Mouse (Mus musculus): ENCODE measurements at regions not wholly inside any gene's neighbourhood (a gene's known extent, or its start where the extent isn't known, plus 50 kb on each side); places are given as distances from the start of the nearest gene placed in this dataset.
A peak's percentile ranks its signal among the peaks of the same experiment; 100 is the strongest.
"Not testable (repeated sequence)": the region's sequence is repeated elsewhere in the genome, so short reads cannot be mapped to it uniquely, and the experiment has no call there.

GRCm38 (mm10) chr16:30806206-30806605 lies 206.7 kb downstream of the Fam43a start:
- H3K4me3 ChIP-seq (ENCODE audit: insufficient read depth, low read depth, low read length); H3K27ac ChIP-seq (replicated peaks; ENCODE audit: low read depth, low read length): not testable (repeated sequence)

DNA sequence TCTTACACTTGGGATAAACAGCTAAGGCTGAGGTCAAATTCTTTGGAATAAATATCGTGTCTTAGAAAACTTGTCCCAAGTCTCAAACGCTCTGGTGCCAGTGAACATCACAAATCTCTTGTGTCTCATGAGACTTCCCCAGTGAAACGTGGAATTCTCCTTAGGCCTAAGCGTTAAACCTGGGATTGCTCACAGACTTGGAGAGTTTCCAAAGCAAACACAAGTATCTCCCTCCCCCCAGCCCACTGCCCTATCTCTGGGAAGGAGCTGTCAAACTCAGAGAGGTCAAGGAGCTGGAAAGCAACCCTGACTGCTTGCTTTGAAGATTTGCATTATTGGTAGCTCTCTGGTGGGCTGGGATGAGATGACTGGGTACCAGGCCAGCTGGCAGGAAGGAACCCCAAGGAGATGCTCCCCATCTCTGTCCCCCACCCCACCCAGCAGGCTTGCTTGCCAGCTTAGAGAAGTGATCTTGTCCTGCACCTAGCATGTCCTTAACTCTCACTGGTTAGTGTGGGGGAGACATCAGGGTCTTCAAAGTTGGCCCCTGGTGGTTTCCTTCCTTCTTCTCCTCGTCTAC lies 219.1 kb downstream of the Fam43a start:
- Histone ChIP-seq H3K4me3 (ENCODE audit: insufficient read depth, low read depth, low read length) (no peak overlapping the region), H3K4me1 (ENCODE audit: control insufficient read depth, insufficient read depth, insufficient read length, low read length) (peaks cover 35% of the 10 kb centered on the region), H3K27ac (replicated peaks; ENCODE audit: low read depth, low read length) (peak overlapping the region; percentile 79)

More at GRCm38 (mm10) chr16:30806206-30806605, 206.7 kb downstream of the Fam43a start:
- H3K4me1 ChIP-seq (ENCODE audit: control insufficient read depth, insufficient read depth, insufficient read length, low read length): not testable (repeated sequence)

GRCm38 (mm10) chr16:30819342-30819741 lies 219.8 kb downstream of the Fam43a start:
- Histone ChIP-seq H3K4me3 (ENCODE audit: insufficient read depth, low read depth, low read length) (no peak overlapping the region), H3K27ac (replicated peaks; ENCODE audit: low read depth, low read length) (peak overlapping the region; percentile 79)

DNA sequence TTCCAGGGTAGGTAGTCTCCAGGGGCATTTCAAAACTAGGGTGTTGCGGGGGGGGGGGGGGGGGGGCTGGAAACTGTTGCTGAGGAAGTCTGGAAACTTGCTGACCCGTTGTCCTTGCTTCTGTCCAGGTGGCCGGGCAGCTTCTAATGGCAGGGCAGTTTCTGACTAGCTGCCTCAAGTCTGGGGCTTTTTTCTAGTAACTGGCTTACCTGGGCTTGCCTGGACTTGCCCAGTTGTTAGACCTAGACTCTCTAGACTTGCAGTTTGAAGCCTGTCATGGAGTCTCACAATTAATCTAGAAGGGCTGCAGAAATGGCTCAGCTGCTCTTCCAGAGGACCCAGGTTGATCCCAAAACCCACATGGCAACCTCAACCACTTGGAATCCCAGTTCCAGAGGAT lies 220.7 kb downstream of the Fam43a start:
- H3K27ac ChIP-seq (replicated peaks; ENCODE audit: low read depth, low read length): peak overlapping the region; percentile 72

More at GRCm38 (mm10) chr16:30819342-30819741, 219.8 kb downstream of the Fam43a start:
- H3K4me1 ChIP-seq (ENCODE audit: control insufficient read depth, insufficient read depth, insufficient read length, low read length): peaks cover 36% of the 10 kb centered on the region

GRCm38 (mm10) chr16:30820761-30821160 lies 221.2 kb downstream of the Fam43a start:
- peaks cover 40% of the 10 kb centered on the region for H3K4me1 ChIP-seq (ENCODE audit: control insufficient read depth, insufficient read depth, insufficient read length, low read length)
- H3K27ac ChIP-seq (replicated peaks; ENCODE audit: low read depth, low read length): peak overlapping the region; percentile 82
- no peak overlapping the region for H3K4me3 ChIP-seq (ENCODE audit: insufficient read depth, low read depth, low read length)

More for the DNA sequence above, 220.7 kb downstream of the Fam43a start:
- H3K4me1 ChIP-seq (ENCODE audit: control insufficient read depth, insufficient read depth, insufficient read length, low read length): peaks cover 36% of the 10 kb centered on the region
- no peak overlapping the region for H3K4me3 ChIP-seq (ENCODE audit: insufficient read depth, low read depth, low read length)

DNA sequence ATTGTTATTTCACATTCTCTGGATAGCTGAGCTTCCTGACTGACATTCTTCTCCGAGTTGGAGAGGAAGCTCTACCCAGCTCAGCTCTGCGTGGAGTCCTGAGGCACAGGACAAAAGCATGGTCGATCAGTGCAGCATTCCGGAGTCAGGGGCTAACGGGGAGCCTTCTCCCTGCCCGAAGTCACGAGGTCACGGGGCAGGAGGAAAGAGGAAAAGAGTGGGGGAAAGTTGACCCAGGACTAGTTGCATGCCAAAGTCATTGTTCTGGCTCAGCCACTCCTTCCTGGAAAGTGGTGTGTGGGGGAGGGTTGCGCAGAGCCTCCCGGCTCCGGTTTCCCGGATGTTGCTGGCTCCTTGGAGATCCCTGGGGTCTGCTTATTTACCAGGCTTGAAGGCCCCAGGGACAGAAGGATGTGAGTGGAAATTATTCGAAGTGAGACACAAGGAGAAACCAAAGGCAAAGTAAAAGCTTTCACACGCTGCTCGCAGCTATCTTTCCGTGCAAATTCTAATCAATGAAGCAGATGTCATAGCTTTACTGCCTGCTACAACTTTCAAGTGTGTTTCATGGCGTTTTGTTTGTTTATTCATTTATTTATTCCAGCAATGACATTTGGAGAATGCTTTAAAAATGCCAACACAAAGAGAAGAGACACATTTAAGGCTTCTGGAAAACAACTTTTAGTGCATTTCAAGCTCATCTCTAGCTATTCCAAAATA lies 221.8 kb downstream of the Fam43a start:
- H3K4me1 ChIP-seq (ENCODE audit: control insufficient read depth, insufficient read depth, insufficient read length, low read length): peaks cover 38% of the 10 kb centered on the region
- H3K27ac ChIP-seq (replicated peaks; ENCODE audit: low read depth, low read length): peak overlapping the region; percentile 83
- no peak overlapping the region for H3K4me3 ChIP-seq (ENCODE audit: insufficient read depth, low read depth, low read length)

DNA sequence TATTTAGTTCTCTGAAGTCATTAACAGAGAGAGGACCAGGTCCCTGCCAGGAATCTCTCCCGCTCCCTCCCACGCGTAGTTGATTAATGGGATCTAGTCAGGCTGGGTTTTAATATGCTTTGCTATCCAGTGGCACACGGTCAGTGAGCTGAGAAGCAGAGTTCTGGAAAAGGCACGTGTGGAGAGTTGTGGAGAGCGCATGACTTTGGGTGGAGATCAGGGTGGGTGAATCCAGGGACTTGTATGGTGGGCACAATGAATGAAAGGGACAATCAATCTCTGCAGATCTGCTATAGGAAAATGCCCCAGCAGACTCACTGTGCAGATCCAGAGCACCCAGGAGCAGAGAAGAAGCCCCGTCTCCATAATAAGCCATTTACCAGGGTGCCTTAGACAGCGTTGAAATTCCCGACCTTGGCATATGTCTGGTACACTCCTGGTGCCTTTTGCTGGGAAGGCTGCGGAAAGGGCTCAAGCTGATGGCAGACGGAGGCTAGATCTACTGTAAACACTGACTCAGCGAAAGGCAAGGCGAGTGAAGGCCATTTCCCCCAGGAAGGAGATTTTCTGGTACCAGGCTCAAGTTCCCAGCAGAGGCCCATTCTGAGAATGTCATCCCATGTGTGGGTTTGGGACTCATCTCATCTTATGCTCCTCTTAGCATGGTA lies 222.5 kb downstream of the Fam43a start:
- no peak overlapping the region for H3K4me3 ChIP-seq (ENCODE audit: insufficient read depth, low read depth, low read length)
- H3K4me1 ChIP-seq (ENCODE audit: control insufficient read depth, insufficient read depth, insufficient read length, low read length): peaks cover 44% of the 10 kb centered on the region
- peak overlapping the region; percentile 83 for H3K27ac ChIP-seq (replicated peaks; ENCODE audit: low read depth, low read length)

DNA sequence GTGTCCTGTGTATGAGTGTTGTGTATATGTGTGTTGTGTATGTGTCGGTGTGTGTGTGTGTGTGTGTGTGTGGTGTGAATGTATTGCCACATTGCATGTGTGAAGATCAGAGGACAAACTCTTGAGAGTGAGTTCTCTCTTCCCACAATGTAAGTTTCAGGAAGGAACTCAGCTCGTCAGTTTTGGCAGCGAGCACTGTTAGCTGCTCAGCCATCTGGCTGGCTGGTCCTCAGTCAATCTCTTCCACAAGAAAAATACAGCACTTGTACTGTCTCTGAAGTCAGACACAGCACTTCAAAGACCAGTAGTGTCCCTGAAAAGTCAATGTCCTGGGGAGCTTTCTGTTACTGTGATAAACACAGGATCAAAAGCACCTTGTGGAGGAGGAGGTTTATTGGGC lies 226.6 kb downstream of the Fam43a start:
- peaks cover 39% of the 10 kb centered on the region for H3K4me1 ChIP-seq (ENCODE audit: control insufficient read depth, insufficient read depth, insufficient read length, low read length)
- H3K27ac ChIP-seq (replicated peaks; ENCODE audit: low read depth, low read length): peak overlapping the region; percentile 63

GRCm38 (mm10) chr16:30827901-30828608 lies 228.5 kb downstream of the Fam43a start:
- Histone ChIP-seq H3K4me1 (ENCODE audit: control insufficient read depth, insufficient read depth, insufficient read length, low read length) (peaks cover 26% of the 10 kb centered on the region), H3K27ac (replicated peaks; ENCODE audit: low read depth, low read length) (peak overlapping the region; percentile 58), H3K4me3 (ENCODE audit: insufficient read depth, low read depth, low read length) (no peak overlapping the region)

More for the DNA sequence above, 226.6 kb downstream of the Fam43a start:
- no peak overlapping the region for H3K4me3 ChIP-seq (ENCODE audit: insufficient read depth, low read depth, low read length)

DNA sequence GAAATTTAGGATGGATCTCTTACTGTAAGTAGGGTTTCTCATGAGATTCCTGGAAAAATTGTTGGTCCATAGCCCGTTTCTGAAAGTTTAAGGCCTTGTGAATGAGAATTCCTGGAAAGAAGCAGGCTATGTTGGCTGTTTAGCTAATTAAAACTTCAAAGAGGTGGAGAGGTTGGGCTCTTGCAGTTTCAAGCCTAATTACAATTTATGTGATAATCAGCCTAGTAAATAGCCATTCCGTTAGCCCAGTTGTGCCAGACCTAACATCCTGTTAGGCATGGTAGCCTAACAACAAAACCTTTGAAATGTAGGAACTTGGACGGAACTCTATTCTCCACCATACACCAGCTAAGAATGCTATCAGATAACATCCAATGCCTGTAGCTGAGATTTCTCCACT lies 235.0 kb downstream of the Fam43a start:
- peaks cover 14% of the 10 kb centered on the region for H3K4me1 ChIP-seq (ENCODE audit: control insufficient read depth, insufficient read depth, insufficient read length, low read length)
- H3K4me3 ChIP-seq (ENCODE audit: insufficient read depth, low read depth, low read length): no peak overlapping the region
- peak overlapping the region; percentile 85 for H3K27ac ChIP-seq (replicated peaks; ENCODE audit: low read depth, low read length)

- peaks cover 14% of the 10 kb centered on the region for H3K4me1 ChIP-seq (ENCODE audit: control insufficient read depth, insufficient read depth, insufficient read length, low read length)
- no peak overlapping the region for H3K4me3 ChIP-seq (ENCODE audit: insufficient read depth, low read depth, low read length)
- peak overlapping the region; percentile 85 for H3K27ac ChIP-seq (replicated peaks; ENCODE audit: low read depth, low read length)
Measured at GRCm38 (mm10) chr16:30835678-30836077, 236.2 kb downstream of the Fam43a start.

GRCm38 (mm10) chr16:30842831-30843230 lies 238.4 kb downstream of the Xxylt1 start:
- H3K4me3 ChIP-seq (ENCODE audit: insufficient read depth, low read depth, low read length): no peak overlapping the region
- no peak overlapping the region for H3K27ac ChIP-seq (replicated peaks; ENCODE audit: low read depth, low read length)
- H3K4me1 ChIP-seq (ENCODE audit: control insufficient read depth, insufficient read depth, insufficient read length, low read length): no peaks in the 10 kb centered on the region

- Histone ChIP-seq H3K27ac (replicated peaks; ENCODE audit: low read depth, low read length) (no peak overlapping the region), H3K4me1 (ENCODE audit: control insufficient read depth, insufficient read depth, insufficient read length, low read length) (no peaks in the 10 kb centered on the region), H3K4me3 (ENCODE audit: insufficient read depth, low read depth, low read length) (no peak overlapping the region)
Measured at GRCm38 (mm10) chr16:30852595-30852994, 228.6 kb downstream of the Xxylt1 start.

GRCm38 (mm10) chr16:30854716-30855115 lies 226.5 kb downstream of the Xxylt1 start:
- H3K4me1 ChIP-seq (ENCODE audit: control insufficient read depth, insufficient read depth, insufficient read length, low read length): no peaks in the 10 kb centered on the region
- no peak overlapping the region for H3K4me3 ChIP-seq (ENCODE audit: insufficient read depth, low read depth, low read length)
- no peak overlapping the region for H3K27ac ChIP-seq (replicated peaks; ENCODE audit: low read depth, low read length)

DNA sequence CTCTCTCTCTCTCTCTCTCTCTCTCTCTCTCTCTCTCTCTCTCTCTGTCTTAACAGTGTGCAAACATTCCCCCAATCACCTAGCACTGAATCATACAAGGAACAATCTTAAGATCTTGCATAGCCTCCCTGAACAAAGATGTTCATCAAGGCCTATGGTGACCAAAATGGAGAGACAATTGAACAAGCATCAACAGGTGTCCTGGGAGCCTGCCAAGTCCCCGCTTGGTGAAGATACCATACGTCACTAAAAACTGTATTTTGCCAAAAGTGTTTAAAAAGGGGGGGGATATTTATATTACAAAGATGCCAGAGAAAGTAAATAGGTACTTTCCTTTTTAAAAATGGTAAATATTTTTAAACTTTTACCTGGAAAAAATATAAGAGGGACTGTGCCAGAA lies 223.6 kb downstream of the Xxylt1 start:
- Histone ChIP-seq H3K27ac (replicated peaks; ENCODE audit: low read depth, low read length) (no peak overlapping the region), H3K4me3 (ENCODE audit: insufficient read depth, low read depth, low read length) (no peak overlapping the region), H3K4me1 (ENCODE audit: control insufficient read depth, insufficient read depth, insufficient read length, low read length) (no peaks in the 10 kb centered on the region)
